Mouse (Mus musculus) erythroblast, adult 5-6 weeks (primary cell): ENCODE data around the gene Gnai1. TPM values are rescaled to one million over a fixed set of nuclear protein-coding genes. Genes with fewer than 3 reads are reported as not detected.
"Not testable (repeated sequence)": the region's sequence is repeated elsewhere in the genome, so short reads cannot be mapped to it uniquely, and the experiment has no call there.

Source experiments
- ATAC-seq: replicated peaks from 2 replicates; pipeline ENCODE4 v1.8.0; 2016; ENCODE audit warnings: moderate number of reproducible peaks, mild to moderate bottlenecking, moderate TSS enrichment, inconsistent platforms; ENCODE audit not compliant: poor library complexity, low FRiP score, severe bottlenecking
- total RNA-seq, 2 experiments: library from RNA; stranded (forward) in 1 of 2; stranded (reverse) in 1 of 2; fragments of 150-400 nt in 1 of 2; fragments of 200-764, 138-1000 nt in 1 of 2; gene quantifications; 2 replicates each; pipeline versions ENCODE4 v1.2.3 to v1.2.4; 2015 to 2017; ENCODE audit warnings: low replicate concordance in 2 of 2

Gnai1 gene
- total RNA-seq (2015; ENCODE audit: low replicate concordance): not detected in 2 replicates
- 0.26 TPM in 1 of 2 replicates, not detected in the other for total RNA-seq (2017; ENCODE audit: low replicate concordance)

DNA sequence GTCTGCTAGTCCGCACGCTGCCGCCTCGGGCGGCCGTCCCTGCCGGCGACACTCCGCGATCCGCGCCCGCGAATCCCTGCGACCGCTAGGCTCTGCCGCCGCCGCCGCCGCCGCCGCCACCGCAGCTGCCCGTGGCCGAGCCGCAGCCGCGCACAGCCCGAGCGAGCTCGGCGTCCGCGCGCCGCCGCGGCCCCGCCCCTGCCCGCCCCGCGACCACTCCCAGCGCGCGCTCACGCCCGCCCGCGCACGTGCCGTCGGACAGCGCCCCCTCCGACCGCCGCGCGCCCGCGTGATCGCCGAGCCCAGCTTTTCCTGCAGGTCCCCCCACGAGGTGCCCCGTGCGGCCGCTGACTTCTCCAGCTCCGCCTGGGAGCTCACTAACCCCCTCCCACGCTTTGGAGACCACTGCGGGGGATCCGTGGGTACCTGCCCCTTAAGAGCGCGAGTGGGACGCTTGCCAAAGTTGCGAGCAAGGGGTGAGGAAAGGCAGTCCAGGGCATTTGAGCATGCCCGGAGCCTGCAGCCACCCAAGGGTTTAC, at the start of gene Gnai1:
Gnai1 (minus strand) TSS at position 75 of the 539 bp plus-strand sequence.
- ATAC-seq: no peak

DNA sequence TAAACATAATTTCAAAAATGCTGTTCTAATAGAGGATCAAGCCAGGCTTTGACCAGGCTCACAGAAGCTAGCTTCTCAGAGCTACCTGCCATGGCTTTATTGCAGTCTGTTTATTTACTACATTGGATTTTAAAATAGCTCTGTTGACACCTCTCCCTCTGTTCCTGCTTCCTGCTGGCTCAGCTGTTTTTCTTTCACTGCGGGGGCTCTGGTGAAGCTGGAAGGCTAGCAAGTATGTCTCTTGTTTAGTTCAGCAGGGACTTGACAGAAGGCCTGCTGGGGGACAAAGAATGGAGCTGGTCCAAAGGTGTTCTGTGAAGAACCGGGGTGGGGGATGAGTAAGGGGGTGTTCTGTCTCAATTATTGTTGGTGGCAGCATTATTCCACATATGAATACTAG, 7.7 kb upstream of the Gnai1 start:
- ATAC-seq: no peak

DNA sequence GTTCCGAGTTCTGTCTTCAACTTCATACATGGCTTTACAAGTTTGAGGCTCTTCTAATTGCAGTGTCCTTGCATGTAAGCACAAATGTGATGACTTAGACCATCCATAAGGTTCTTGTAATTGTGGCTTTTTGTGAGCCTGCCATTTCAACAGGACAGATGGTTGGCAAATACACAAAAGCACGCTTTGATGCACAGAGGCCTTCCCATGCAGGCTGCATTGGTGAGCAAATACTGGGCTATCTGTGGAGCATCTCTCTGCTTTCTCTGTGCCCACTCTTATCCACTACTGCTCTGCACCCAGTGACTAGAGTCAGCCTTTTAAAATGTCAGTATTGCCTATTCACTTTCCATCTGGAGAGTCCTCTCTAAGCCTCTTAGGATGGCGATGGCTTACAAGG, 5.3 kb upstream of the Gnai1 start:
- ATAC-seq: no peak

DNA sequence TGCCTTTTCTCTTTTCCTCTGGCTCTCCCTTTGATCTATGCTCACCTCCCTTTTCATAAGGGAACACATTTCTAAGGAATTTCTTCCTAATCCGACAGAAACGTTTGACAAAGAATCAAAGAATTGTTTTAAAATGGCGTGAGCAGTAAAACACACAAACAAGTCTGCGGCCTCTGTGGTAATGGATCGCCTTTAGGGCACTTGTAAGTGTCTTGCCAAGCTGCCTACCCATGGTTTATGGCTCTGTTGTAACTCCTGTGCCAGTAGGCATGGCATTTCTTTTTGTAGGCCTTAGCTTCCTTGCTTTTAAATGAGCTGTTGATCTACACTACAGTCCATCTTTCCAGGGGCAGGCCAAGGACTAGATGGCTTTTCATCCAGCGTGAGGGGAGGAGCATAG, 801 bp upstream of the Gnai1 start:
- ATAC-seq: no peak

DNA sequence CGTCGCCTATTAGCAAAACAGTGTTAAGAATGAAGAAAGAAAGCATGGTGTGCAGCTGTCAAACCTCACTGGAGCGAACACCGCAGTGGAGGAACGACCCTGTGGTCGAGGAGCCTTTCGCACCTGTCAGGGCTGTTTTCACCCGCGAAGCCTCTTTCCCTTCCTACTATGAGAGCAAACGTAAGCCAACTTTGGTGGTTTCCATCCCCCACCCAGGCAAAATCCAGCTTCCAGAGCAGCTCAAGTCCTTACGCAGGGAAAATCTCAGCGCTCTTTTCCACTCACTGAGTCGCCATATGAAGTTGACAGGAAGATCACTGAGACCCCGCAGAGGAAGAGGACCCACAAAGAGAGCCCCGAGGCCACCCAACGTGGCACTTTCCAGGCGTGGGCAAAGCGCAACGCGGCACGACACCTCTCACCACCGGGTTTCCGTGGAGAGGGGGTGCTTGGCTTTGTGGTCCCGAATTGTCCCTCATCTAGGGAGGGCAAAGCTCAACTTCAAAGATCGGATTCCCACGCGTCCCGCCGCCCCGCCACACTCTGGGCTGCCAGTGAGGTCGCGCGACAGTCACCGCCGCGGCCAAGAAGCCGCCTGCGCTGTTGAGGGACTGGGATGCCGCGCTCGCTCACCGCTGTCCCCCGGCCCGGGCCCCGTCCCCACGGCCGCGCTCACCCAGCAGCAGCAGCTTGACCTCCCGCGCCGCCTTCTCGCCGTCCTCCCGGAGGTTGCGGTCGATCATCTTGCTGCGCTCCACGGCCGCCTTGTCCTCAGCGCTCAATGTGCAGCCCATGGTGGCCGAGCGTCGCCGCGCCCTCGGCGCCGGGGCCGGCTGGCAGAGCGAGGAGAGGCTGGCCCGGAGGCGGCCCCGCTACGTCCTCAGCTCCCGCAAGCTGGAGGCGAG, 527 bp downstream of the Gnai1 start:
- no peak for ATAC-seq

DNA sequence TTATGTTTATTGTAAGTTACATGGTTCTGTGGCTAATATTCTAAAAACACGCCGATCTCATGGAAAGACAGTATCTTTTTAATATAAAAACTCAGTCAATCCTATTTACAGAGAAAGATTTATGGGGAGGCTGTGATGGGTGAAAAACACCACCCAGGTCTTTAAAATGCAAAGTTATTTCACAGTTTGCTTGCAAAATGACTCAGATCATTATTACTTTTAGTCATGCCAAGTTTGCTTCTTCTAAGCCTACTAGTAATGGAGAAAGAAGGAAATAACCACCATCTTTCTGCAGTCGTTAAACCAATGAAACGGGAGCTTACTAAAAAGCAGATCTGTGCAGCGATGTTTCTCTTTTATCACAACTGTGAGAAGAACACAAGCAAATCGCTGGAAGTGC, 1.4 kb downstream of the Gnai1 start:
- ATAC-seq: no peak

DNA sequence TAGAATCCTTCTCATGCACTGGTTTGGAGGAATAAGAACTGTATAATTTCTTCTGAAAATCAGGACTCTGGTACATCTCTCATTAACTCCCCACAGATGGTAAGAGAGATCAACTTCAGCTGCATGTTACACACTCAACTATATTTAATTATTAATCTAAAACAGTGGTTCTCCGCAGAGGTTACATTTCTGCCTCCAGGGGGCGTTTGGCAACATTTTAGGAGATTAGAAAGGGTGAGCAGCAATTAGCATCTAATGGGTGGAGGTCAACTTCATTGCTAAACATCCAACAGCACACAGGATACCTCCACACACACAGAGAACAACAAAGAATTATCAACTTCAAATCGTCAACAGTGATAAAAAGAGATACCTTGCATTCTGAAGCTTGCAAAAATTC, 2.0 kb downstream of the Gnai1 start:
- ATAC-seq: no peak

DNA sequence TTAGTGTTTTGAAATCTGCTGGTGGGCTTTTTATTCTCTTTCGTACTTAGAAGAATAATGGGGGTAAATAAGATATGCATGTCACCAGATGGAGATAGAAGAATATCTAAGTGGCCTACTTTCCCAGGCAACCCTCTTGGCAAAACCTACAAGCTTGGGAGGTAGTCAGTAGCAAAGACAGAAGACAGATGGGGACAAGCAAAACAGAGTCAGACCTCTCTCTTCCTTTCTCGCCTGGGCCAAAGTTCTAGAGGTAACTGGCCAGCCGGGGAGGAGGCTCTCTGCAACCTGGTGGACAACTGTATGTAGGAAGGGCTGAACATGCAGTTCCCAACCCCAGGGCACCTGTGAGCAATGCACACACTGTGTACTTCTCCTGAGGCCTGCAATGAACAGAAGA, 12.9 kb downstream of the Gnai1 start:
- ATAC-seq: no peak

DNA sequence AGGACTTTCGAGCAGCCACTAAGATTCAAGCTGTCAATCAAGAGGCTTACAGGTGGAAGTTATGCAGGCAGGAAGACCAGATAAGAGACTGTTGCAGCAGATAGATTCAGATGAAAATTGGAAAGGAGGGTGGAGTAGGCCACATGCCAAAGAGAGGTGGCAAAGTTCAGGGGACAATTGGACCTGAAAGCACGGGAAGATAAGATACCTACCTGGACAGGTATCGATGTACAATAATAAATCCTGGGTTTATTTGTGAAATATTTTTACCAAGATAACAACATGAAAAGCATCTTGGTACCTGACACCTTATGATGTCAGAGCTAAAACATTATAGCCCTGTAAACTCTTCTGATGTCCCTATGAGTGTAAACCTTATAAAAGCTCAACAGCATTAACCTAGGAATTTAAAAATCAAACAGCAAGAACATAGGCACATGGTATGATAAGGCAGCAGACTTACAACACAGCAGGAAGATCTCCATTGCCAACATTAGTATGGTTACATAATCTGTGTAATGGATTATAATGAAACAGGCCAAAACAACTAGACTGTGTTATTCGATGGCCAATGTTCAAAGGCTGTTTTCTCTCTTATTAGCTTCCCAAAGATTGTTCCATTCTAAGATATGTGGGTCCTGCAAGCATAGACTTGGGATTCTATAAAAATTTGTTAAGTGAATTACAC, 16.6 kb downstream of the Gnai1 start:
- ATAC-seq: no peak

DNA sequence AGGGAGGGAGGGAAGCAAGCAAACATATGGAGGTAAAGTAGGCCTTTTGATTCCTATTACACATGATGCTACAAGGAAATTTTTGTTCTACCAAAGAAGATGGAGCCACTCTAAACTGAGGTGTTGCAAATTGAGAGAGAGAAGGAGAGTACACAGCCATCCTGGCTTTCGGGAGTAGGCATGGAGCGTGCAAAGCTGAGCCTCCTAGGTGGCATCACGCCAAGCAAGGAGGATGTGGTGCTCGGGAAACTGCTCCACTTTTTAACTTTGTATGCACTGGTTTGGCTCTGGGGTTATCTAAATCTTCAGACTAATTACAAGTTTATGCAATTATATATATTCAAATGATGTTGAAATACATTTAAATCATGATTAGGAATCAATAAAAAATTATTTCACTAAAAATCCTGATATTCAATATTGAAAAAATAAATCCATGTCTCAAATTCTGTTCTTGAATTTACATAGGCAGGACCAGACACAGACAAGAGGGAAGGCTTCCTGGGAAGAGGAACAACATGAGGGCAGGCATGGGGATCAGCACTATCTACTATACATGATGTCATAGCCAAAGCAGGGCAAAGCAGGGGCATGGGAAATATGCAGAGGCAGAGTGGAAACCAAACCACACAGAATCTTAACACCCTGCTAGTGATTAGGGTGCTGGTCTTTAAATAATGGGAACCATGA, 17.2 kb downstream of the Gnai1 start:
- no peak for ATAC-seq

DNA sequence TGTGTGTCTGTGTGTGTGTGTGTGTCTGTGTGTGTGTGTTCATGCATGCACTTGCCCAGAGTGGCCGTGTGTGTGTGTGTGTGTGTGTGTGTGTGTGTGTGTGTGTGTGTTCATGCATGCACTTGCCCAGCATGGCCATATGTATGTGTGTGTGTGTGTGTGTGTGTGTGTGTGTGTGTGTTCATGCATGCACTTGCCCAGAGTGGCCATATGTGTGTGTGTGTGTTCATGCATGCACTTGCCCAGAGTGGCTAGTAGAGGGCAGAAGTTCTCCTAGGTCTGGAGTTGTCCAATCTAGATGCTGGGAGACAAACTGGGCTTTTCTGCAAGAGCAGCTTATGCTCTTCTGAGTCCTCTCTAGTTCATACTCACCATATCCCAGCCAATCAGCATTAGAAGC, 18.3 kb downstream of the Gnai1 start:
- not testable (repeated sequence) for ATAC-seq

DNA sequence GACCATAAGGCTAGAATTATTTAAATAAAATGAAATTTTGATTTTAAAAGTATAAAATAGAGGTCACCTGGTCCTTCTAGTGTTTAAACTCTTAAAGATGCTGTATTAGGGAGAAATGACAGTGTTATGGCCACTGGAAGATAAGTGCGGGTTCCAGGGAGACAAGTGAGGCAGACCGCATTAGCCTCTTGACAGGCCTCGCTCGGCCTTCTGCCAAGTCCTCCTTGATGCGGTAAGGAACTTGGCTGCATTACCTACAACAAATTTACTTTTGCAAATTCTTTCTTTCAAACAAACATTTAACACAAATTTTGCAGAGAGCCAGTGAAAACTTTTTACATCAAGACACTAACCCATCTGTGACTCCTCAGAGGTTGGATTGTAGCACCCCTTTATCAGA, 27.9 kb downstream of the Gnai1 start:
- no peak for ATAC-seq

DNA sequence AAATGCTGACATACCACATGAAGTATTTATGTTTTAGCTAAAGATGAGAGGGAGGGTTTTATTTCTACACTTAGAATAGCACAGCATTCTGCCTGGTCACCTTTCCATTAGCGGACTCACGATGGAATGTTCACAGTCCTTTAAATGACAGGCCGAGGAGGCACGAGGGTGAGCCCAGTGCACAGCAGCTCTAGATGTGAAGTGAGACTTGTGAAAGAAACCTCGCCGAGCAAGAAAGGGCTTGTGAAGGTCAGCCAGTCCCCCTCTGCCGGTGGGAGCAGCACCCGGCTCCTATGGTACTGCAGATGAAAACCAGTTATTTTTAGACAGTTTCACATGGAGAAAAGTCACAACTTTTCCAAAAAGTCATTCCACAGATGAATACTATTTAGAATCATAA, 29.4 kb downstream of the Gnai1 start:
- no peak for ATAC-seq

DNA sequence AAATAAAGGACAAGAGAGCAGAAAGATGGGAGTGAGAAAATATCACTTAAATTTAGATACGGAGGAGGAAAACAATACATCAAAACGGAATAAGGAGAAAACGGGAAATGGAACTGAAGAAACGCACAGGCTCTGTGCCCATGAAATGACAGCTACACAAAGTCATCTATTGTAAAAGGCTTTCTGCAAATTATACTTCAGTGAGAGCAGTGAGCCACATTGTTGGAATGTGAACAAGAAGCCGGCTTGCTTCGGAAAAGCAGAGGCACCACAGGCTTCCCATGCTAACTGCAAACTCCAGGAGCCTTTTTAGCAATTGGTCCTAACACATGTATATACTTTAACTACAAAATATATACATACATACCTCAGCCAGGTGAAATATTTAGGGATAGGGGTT, 34.0 kb downstream of the Gnai1 start:
- ATAC-seq: no peak

DNA sequence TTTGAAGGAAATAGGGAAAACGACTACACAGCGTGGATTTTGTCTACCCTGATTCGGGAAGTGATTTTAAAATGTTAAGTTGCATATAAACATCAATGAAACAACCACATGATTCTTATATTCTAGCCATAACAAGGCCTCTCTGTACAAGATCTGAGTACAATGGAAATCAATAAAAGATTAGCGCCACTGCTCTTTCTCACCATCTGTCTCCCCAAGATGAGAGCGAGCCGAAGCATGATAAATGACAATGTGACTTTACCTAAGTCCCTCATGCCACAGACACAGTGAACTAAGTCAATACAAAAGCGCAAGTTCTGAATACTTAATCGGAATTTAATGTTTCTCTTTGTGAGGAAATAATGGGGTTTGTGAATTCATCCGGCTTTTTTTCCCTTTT, 36.6 kb downstream of the Gnai1 start:
- no peak for ATAC-seq

DNA sequence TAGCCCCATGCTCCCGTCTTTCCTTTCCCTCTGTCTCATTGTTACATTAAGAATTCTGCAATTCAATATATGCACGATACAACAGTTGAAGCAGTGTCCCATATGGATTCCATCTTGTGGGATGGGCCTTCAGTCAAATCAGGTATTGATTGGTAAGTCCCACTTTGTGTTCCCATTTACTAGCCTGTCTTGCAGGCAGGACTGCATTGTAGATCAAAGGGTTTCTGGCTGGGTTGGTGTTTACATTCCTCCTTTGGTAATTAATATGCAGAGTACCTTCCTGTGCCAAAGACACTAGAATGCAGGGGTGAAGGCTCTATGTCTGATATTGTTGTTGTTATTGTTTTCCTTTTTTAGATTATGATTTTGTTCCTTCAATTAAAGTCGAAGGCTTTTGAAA, 38.5 kb downstream of the Gnai1 start:
- ATAC-seq: no peak

DNA sequence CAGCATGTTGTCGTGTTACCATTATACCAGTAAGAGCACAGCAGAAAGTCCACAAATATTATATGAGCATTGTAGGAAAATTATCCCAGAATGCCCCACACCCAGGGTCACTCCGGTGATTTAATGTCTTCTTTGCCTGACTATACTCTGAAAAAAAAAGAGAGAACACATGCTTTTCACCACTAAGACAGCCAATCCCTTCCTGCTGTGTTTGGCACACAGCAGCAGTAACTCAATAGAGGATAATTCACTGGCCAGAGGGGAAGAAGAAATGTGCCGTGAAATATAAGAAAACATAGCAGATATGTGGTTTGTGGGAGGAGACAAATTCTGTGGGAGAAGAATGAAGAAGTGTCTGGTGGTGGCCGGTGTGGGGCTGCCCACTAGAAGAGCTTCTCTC, 41.3 kb downstream of the Gnai1 start:
- no peak for ATAC-seq

DNA sequence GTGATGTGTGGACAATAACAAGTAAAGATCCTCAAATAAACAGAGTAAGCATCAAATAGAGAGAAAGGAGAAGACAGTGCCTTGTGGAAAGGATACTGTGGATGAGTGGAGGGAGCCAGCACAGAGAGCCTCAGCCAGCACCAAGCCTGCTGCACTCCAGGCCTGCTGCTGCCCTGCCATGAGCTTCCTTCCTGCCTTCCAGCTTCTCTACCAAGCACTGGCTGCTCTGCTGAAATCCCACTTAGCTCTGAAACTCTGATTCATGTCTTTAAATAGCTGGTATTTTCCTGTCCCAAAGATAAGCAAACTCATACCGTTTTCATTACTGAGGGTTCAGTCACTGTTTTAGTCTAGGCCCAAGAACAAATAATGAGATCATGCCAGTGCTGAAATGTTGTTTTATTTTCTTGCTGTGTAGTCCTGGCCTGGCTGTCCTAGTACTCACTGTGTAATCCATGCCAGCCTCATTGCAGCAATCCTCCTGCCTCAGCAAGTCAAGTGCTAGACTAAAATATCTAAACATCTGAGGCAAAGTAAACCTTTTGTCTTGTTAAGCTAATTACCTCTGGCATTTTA, 52.8 kb downstream of the Gnai1 start:
- no peak for ATAC-seq

DNA sequence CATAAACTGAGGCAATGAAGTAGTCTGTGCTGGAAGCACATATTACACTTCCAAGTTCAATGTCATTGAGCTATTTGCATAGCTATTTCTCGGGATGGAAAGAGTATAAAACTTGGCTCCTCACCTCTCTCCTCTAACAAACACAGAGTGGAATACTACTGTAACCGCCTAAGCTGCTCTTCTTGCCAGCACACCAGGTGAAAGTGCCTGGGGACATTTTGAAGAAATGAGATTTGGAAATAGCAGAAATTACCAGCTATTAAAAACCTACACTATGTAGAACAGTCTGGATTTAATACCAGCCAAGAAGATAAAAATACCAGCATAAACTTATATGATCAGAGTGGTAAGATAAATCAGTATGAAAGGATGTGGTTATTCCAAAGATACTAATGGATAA, 63.6 kb downstream of the Gnai1 start:
- ATAC-seq: no peak

DNA sequence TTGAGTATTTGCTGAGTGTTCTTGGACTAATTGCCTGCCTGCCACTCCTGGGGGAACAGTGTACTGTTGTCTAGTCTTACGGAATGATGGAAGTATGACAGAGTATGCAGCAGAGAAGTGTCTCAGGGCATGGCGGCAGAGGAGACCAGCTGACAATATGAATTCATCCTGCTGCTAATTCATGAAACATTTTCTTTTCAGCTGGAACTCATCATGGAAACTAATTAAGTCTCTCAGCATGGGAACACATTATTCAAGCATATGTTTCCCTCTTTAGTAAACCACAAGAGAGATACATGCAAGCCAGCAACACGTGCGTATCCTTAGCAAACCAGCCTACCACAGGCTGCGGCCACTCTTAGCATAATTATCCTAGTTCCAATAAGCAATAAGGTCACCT, 67.4 kb downstream of the Gnai1 start:
- ATAC-seq: no peak
